Mouse (Mus musculus): ENCODE measurements around the gene 4930447C04Rik. TPM values are rescaled to one million over a fixed set of nuclear protein-coding genes. Genes with fewer than 3 reads are reported as not detected.
A peak's percentile ranks its signal among the peaks of the same experiment; 100 is the strongest.

Gene 4930447C04Rik
- polyA plus RNA-seq, 1 experiment from 2014 or later = 0.57 TPM

- 6% methylated on average over 37 of the region's 42 CpGs for WGBS
- Histone ChIP-seq H3K36me3 (ENCODE audit: control insufficient read depth, insufficient read depth, low read length) (no peaks in the 10 kb centered on the region), H3K27ac (replicated peaks) (no peak overlapping the region), H3K4me3 (ENCODE audit: low read depth, low read length) (peak overlapping the region; percentile 33), H3K9me3 (ENCODE audit: control insufficient read depth, low read length) (no peaks in the 10 kb centered on the region), H3K27me3 (ENCODE audit: control insufficient read depth, insufficient read depth, low read length) (no peaks in the 10 kb centered on the region), H3K9ac (ENCODE audit: low read length) (peak overlapping the region; percentile 48; the same call in 1 of the 2 replicates), H3K4me1 (replicated peaks; ENCODE audit: control insufficient read depth, insufficient read depth) (0 out of 2 replicates have a peak, but pooled peaks cover 2% of the 10 kb centered on the region), H3K4me2 (replicated peaks; ENCODE audit: low read depth) (peak overlapping the region; percentile 66)
- peak; percentile 60 for ATAC-seq (ENCODE audit: low FRiP score, low TSS enrichment)
- no peak for TF ChIP-seq CTCF (IDR thresholded peaks at IDR 0.05; ENCODE audit: low read depth)
- TF ChIP-seq EP300 (optimal IDR thresholded peaks at IDR 0.05) = no peak
- peak; percentile 40 for DNase-seq (ENCODE audit: low spot score)
Measured at GRCm38 (mm10) chr12:72831711-72832432, 108.7 kb downstream of the 4930447C04Rik start.

Other genes starting within 250 kb of the 4930447C04Rik start
- gene Ppm1a, start 183.3 kb downstream of the 4930447C04Rik start, polyA plus RNA-seq (2015; fragmentation: Nextera tagmentation; extraction: Ambion mirVana) = 51.2 and 55.0 TPM in 2 replicates
- gene Six6, start 882 bp downstream of the 4930447C04Rik start, polyA plus RNA-seq (2015; fragmentation: Nextera tagmentation; extraction: Ambion mirVana) = not detected in 2 replicates
- gene Six1, start 113.1 kb upstream of the 4930447C04Rik start, polyA plus RNA-seq (2015; fragmentation: Nextera tagmentation; extraction: Ambion mirVana) = 0.02 and 0.10 TPM in 2 replicates
- gene Six4, start 172.7 kb upstream of the 4930447C04Rik start, polyA plus RNA-seq (2015; fragmentation: Nextera tagmentation; extraction: Ambion mirVana) = 0.13 and 0.17 TPM in 2 replicates
- 17.1 and 20.0 TPM in 2 replicates for gene Mnat1, start 182.9 kb upstream of the 4930447C04Rik start, polyA plus RNA-seq (2015; fragmentation: Nextera tagmentation; extraction: Ambion mirVana)